Mouse (Mus musculus) embryonic facial prominence, embryonic 12.5 days (tissue): Measurements from ENCODE around the gene Ston2. TPM values are rescaled to one million over a fixed set of nuclear protein-coding genes. Genes with fewer than 3 reads are reported as not detected.

Experiments used
- ATAC-seq: fragments of 200-750 bp; cut with Nextera tagmentation; 2 replicates; pipeline ENCODE4 v1.8.0; 2017; ENCODE audit not compliant: insufficient number of reproducible peaks, insufficient read depth, low FRiP score, low TSS enrichment
- H3K27ac ChIP-seq: fragments of 300-500 bp; sonication (generic); 2 replicates; pipeline ENCODE4 v1.5.1; 2016; ENCODE audit warnings: mild to moderate bottlenecking
- H3K27me3 ChIP-seq: fragments of 300-500 bp; sonication (generic); 2 replicates; pipeline ENCODE4 v1.6.1; 2016; ENCODE audit warnings: mild to moderate bottlenecking, moderate library complexity
- H3K36me3 ChIP-seq: fragments of 300-500 bp; sonication (generic); 2 replicates; pipeline ENCODE4 v1.6.1; 2016; ENCODE audit warnings: mild to moderate bottlenecking
- H3K4me1 ChIP-seq: fragments of 300-500 bp; sonication (generic); 2 replicates; pipeline ENCODE4 v1.6.1; 2016
- H3K4me2 ChIP-seq: fragments of 300-500 bp; sonication (generic); replicated peaks from 2 replicates; pipeline ENCODE4 v1.6.1; 2016; ENCODE audit warnings: mild to moderate bottlenecking, moderate library complexity
- H3K4me3 ChIP-seq: fragments of 300-500 bp; sonication (generic); 2 replicates; pipeline ENCODE4 v1.5.1; 2016; ENCODE audit warnings: mild to moderate bottlenecking
- H3K9ac ChIP-seq: fragments of 300-500 bp; sonication (generic); 2 replicates; pipeline ENCODE4 v1.6.1; 2016; ENCODE audit warnings: mild to moderate bottlenecking, moderate library complexity
- H3K9me3 ChIP-seq: fragments of 300-500 bp; sonication (generic); 2 replicates; pipeline ENCODE4 v1.6.1; 2016; ENCODE audit warnings: mild to moderate bottlenecking, moderate library complexity
- WGBS: fragments of 180-500 bp; shearing (Covaris S2); methylation state at CpG from one replicate; pipeline ENCODE4 v1.1.7; 2016; 5-methylcytosine and 5-hydroxymethylcytosine counted together
- polyA plus RNA-seq: library from polyadenylated mRNA; unstranded; fragments of >200 nt; fragmentation: Nextera tagmentation; extraction: Ambion mirVana; gene quantifications from 2 replicates; pipeline ENCODE4 v1.2.1, GENCODE M21; 2016

The Ston2 gene
- polyA plus RNA-seq, 1 experiment from 2014 or later: 7.4 TPM

- Histone ChIP-seq H3K9me3 (no peaks in the 10 kb centered on the region), H3K36me3 (peaks cover 12% of the 10 kb centered on the region), H3K4me1 (no peaks in the 10 kb centered on the region), H3K4me3 (no peak overlapping the region), H3K4me2 (no peak overlapping the region), H3K27ac (no peak overlapping the region), H3K9ac (no peak overlapping the region), H3K27me3 (no peaks in the 10 kb centered on the region)
- WGBS: 72% methylated on average over 3 of the region's 3 CpGs
- no peak for ATAC-seq
These were observed 16.1 kb upstream of the Ston2 start for GRCm38 (mm10) chr12:91804262-91804661.

GRCm38 (mm10) chr12:91803207-91803932 is 15.2 kb upstream of the Ston2 start:
- H3K4me2 ChIP-seq: no peak overlapping the region
- WGBS: 87% methylated on average over 13 of the region's 13 CpGs
- no peak overlapping the region for H3K4me3 ChIP-seq
- no peak overlapping the region for H3K9ac ChIP-seq
- no peaks in the 10 kb centered on the region for H3K9me3 ChIP-seq
- no peak for ATAC-seq
- H3K27me3 ChIP-seq: no peaks in the 10 kb centered on the region
- H3K4me1 ChIP-seq: no peaks in the 10 kb centered on the region
- peaks cover 3% of the 10 kb centered on the region for H3K36me3 ChIP-seq
- H3K27ac ChIP-seq: no peak overlapping the region

GRCm38 (mm10) chr12:91802586-91803206 is 14.5 kb upstream of the Ston2 start:
- ATAC-seq: no peak
- Histone ChIP-seq H3K27ac (no peak overlapping the region), H3K36me3 (no peaks in the 10 kb centered on the region; the same call in 1 of the 2 replicates), H3K9ac (no peak overlapping the region), H3K4me1 (no peaks in the 10 kb centered on the region), H3K4me3 (no peak overlapping the region), H3K4me2 (no peak overlapping the region), H3K27me3 (no peaks in the 10 kb centered on the region), H3K9me3 (no peaks in the 10 kb centered on the region)
- WGBS: 86% methylated on average over 12 of the region's 12 CpGs

GRCm38 (mm10) chr12:91800861-91801385 is 12.7 kb upstream of the Ston2 start:
- Histone ChIP-seq H3K9ac (no peak overlapping the region), H3K9me3 (no peaks in the 10 kb centered on the region), H3K27ac (no peak overlapping the region), H3K36me3 (no peaks in the 10 kb centered on the region), H3K4me3 (no peak overlapping the region), H3K27me3 (no peaks in the 10 kb centered on the region), H3K4me2 (no peak overlapping the region), H3K4me1 (no peaks in the 10 kb centered on the region)
- WGBS: 76% methylated on average over 6 of the region's 6 CpGs
- ATAC-seq: no peak

GRCm38 (mm10) chr12:91799821-91800335 is 11.7 kb upstream of the Ston2 start:
- Histone ChIP-seq H3K4me3 (no peak overlapping the region), H3K9me3 (no peaks in the 10 kb centered on the region), H3K4me2 (no peak overlapping the region), H3K4me1 (no peaks in the 10 kb centered on the region), H3K27ac (no peak overlapping the region), H3K36me3 (no peaks in the 10 kb centered on the region), H3K9ac (no peak overlapping the region), H3K27me3 (no peaks in the 10 kb centered on the region)
- ATAC-seq: no peak
- 76% methylated on average over 12 of the region's 12 CpGs for WGBS

GRCm38 (mm10) chr12:91799379-91799773 is 11.2 kb upstream of the Ston2 start:
- H3K36me3 ChIP-seq: no peaks in the 10 kb centered on the region
- 24% methylated on average over 6 of the region's 6 CpGs for WGBS
- ATAC-seq: no peak
- H3K4me3 ChIP-seq: no peak overlapping the region
- H3K9ac ChIP-seq: no peak overlapping the region
- no peaks in the 10 kb centered on the region for H3K4me1 ChIP-seq
- H3K27me3 ChIP-seq: no peaks in the 10 kb centered on the region
- no peaks in the 10 kb centered on the region for H3K9me3 ChIP-seq
- H3K4me2 ChIP-seq: no peak overlapping the region
- H3K27ac ChIP-seq: no peak overlapping the region

- no peaks in the 10 kb centered on the region for H3K9me3 ChIP-seq
- H3K4me3 ChIP-seq: no peak overlapping the region
- ATAC-seq: no peak
- WGBS: 79% methylated on average over 6 of the region's 6 CpGs
- no peak overlapping the region for H3K4me2 ChIP-seq
- no peak overlapping the region for H3K27ac ChIP-seq
- no peaks in the 10 kb centered on the region for H3K27me3 ChIP-seq
- no peak overlapping the region for H3K9ac ChIP-seq
- no peaks in the 10 kb centered on the region for H3K36me3 ChIP-seq
- H3K4me1 ChIP-seq: no peaks in the 10 kb centered on the region
These were observed 10.7 kb upstream of the Ston2 start for GRCm38 (mm10) chr12:91798720-91799378.

- Histone ChIP-seq H3K9ac (no peak overlapping the region), H3K36me3 (no peaks in the 10 kb centered on the region), H3K9me3 (no peaks in the 10 kb centered on the region), H3K27me3 (no peaks in the 10 kb centered on the region), H3K27ac (no peak overlapping the region), H3K4me3 (no peak overlapping the region), H3K4me2 (no peak overlapping the region), H3K4me1 (no peaks in the 10 kb centered on the region)
- no peak for ATAC-seq
- 88% methylated on average over 4 of the region's 4 CpGs for WGBS
These were observed 8.6 kb upstream of the Ston2 start for GRCm38 (mm10) chr12:91796774-91797173.

- WGBS: 77% methylated on average over 8 of the region's 8 CpGs
- H3K4me3 ChIP-seq: no peak overlapping the region
- no peak for ATAC-seq
- H3K4me2 ChIP-seq: no peak overlapping the region
- no peaks in the 10 kb centered on the region for H3K27me3 ChIP-seq
- H3K27ac ChIP-seq: no peak overlapping the region
- H3K9me3 ChIP-seq: no peaks in the 10 kb centered on the region
- no peak overlapping the region for H3K9ac ChIP-seq
- H3K36me3 ChIP-seq: no peaks in the 10 kb centered on the region
- H3K4me1 ChIP-seq: no peaks in the 10 kb centered on the region
These were observed 5.1 kb upstream of the Ston2 start for GRCm38 (mm10) chr12:91793266-91793665.

- no peak overlapping the region for H3K27ac ChIP-seq
- H3K27me3 ChIP-seq: no peaks in the 10 kb centered on the region
- no peak overlapping the region for H3K9ac ChIP-seq
- no peak for ATAC-seq
- H3K4me3 ChIP-seq: no peak overlapping the region
- no peaks in the 10 kb centered on the region for H3K36me3 ChIP-seq
- 69% methylated on average over 4 of the region's 4 CpGs for WGBS
- no peaks in the 10 kb centered on the region for H3K9me3 ChIP-seq
- 0 out of 2 replicates have a peak, but pooled peaks cover 1% of the 10 kb centered on the region for H3K4me1 ChIP-seq
- no peak overlapping the region for H3K4me2 ChIP-seq
These were observed 3.6 kb upstream of the Ston2 start for GRCm38 (mm10) chr12:91791822-91792221.

- H3K9ac ChIP-seq: no peak overlapping the region
- H3K4me3 ChIP-seq: no peak overlapping the region
- no peaks in the 10 kb centered on the region for H3K36me3 ChIP-seq
- WGBS: 57% methylated on average over 6 of the region's 6 CpGs
- H3K27ac ChIP-seq: no peak overlapping the region
- 0 out of 2 replicates have a peak, but pooled peaks cover 8% of the 10 kb centered on the region for H3K4me1 ChIP-seq
- H3K9me3 ChIP-seq: no peaks in the 10 kb centered on the region
- H3K27me3 ChIP-seq: no peaks in the 10 kb centered on the region
- ATAC-seq: no peak
- no peak overlapping the region for H3K4me2 ChIP-seq
These were observed 1.6 kb upstream of the Ston2 start for GRCm38 (mm10) chr12:91789801-91790200.
